Mouse (Mus musculus): Measurements from ENCODE around the gene Hist2h3c2. TPM values are rescaled to one million over a fixed set of nuclear protein-coding genes. Genes with fewer than 3 reads are reported as not detected.
"Not testable (repeated sequence)": the region's sequence is repeated elsewhere in the genome, so short reads cannot be mapped to it uniquely, and the experiment has no call there.

The Hist2h3c2 gene
- total RNA-seq, 2 experiments from 2014 or later, result 238 to 280 TPM

DNA sequence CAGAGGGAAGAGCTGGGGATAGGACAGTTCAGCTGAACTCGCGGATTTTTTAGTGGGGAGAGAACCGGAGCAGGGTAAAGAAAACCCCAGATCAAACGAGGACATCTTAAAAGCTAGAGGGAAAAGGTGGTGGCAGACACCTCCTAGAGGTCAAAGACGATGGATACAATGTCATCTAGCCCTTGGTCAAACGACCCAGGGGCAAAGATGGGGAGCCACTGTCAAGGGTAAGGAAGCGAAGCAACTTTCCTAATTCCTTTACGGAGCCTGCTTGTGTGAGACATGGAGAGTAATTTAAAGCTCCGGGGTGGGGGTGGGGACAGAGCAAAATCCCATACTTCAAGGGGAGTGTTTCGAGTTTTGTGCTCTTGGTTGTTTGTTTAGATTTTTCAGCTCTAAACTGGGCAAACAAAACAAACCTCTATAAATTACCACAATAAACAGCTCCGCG, 19.7 kb downstream of the Hist2h3c2 start:
- ATAC-seq (replicated peaks; ENCODE audit: low FRiP score, low TSS enrichment, poor library complexity, severe bottlenecking), result 0 out of 2 replicates have a peak, but pooled peaks have one; percentile 27

DNA sequence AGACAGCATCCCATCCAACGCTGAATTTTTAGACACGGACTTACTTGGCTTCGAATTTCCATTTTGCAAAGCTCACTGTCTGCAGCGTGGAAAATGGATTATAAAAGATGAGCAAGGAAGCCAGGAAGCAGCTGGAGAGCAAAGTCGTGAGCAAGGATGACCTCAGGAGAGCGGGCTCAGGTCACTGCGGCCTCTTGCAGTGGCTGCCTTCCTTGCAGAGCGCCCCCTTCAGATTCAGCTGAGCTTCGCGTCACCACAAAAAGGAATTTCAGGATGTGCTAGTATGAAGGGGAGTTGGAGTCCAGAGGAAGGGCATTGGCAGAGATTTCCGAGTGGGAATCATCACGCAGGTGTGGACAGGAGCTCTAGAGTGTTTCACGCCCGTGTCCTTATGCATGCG, 29.7 kb downstream of the Hist2h3c2 start:
- ATAC-seq (replicated peaks; ENCODE audit: low FRiP score, low TSS enrichment, poor library complexity, severe bottlenecking), result no peak

DNA sequence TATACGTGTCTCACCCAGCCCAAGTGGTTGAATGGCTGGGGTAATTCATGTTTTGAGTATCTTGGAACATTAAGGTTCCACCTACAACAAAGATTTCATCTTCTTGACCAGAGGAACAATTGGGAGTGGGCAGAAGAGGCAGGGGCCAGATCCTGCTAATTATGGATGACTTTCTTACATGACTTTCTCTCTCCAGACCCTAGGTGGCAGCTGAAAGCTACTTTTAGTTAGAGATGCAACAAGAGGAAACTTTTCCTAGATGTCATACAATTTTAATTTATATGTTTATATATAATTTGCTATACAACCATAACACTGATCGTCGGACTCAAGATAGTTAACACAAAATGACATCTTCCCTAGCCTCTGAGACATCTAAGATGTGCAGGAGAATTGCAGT, 31.1 kb downstream of the Hist2h3c2 start:
- ATAC-seq (replicated peaks; ENCODE audit: low FRiP score, low TSS enrichment, poor library complexity, severe bottlenecking), result no peak

DNA sequence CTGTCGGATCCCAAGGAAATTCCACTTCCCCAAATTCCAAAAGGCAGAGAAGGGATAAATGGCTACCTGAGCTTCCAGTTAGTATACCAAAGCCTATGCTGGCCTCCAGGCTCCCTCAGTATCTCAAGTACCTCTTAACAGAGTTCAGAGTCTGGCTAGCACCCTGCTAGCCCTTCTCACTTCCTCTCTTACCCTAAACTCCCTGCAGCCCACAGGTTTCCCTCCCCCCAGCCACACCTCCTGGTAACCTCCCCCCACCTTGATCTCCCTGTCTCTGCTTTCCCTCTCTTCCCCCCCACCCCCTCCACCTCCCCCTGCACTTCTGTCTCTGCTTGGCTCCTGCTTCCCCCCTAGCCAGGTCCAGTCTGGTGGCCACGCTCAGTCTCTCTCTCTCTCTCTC, 39.2 kb downstream of the Hist2h3c2 start:
- no peak for ATAC-seq (replicated peaks; ENCODE audit: low FRiP score, low TSS enrichment, poor library complexity, severe bottlenecking)

DNA sequence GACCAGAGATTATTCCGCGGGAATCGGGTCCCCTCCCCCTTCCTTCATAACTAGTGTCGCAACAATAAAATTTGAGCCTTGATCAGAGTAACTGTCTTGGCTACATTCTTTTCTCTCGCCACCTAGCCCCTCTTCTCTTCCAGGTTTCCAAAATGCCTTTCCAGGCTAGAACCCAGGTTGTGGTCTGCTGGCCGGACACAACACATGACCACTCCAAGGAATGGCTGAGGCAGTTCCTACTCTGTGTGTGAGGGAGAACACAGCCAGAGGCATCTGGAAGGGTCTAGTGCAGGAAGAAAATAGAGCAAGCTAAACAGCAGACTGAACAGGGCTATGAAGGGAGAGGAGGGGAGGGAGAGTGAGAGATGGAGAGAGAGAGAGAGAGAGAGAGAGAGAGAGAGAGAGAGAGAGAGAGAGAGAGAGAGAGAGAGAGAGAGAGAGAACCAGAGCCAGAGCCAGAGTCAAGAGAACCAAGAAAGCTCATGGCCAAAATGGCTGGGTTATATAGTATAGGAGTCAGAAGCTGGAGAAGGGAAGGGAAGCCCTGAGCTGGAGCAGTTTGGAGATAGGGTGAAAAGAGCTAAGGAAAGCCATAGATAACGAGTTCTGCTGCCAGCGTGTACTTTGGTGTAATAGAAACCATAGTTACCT, 40.2 kb downstream of the Hist2h3c2 start:
- not testable (repeated sequence) for ATAC-seq (replicated peaks; ENCODE audit: low FRiP score, low TSS enrichment, poor library complexity, severe bottlenecking)

DNA sequence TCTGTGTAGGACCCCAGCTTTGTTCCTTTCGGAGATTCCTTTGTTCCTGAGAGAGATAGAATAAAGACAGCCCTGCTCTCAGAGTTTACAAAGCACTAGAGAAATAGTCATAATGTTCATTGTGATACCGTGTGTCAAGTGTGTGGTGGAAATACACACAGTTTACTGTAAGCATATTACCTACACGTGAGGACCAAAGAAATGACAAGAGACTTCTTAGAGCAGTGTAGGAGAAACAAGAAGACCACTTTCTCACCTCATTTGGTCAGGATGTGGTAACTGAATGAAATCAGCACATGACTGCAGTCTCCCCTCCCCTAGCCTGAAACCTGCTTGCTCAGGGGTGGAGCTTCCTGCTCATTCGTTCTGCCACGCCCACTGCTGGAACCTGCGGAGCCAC, 40.7 kb downstream of the Hist2h3c2 start:
- ATAC-seq (replicated peaks; ENCODE audit: low FRiP score, low TSS enrichment, poor library complexity, severe bottlenecking), result peak; percentile 25; the same call in 1 of the 2 replicates

DNA sequence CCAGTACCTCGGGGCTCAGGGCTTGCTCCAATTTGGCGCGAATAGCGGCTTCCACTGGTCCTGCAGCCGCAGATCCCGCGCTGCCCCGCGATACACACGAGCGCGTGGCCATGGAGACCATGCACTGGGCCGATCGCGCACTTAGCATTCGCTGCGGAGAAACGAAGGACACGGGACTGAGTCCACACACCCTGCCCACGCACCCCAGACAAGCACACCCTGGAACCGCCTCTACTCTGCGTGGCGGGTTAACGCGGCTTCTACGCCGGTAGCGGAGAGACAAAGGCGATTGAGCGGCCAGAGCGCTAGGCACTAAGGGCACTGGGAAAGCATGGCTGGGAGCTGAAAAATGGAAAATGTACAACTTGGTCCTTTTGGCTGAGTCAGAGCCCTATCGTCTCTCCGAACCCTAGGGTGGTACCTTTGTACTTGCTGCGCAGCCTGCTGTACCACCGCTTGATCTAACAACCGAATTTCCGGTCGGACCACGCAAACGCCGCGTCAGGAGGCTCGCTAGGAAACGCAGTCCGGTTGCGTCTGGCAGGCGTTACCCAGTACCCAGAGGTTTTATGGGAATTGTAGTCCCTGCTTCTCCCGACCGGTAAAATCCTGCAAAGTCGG, 41.7 kb downstream of the Hist2h3c2 start:
- ATAC-seq (replicated peaks; ENCODE audit: low FRiP score, low TSS enrichment, poor library complexity, severe bottlenecking), result peak; percentile 86

DNA sequence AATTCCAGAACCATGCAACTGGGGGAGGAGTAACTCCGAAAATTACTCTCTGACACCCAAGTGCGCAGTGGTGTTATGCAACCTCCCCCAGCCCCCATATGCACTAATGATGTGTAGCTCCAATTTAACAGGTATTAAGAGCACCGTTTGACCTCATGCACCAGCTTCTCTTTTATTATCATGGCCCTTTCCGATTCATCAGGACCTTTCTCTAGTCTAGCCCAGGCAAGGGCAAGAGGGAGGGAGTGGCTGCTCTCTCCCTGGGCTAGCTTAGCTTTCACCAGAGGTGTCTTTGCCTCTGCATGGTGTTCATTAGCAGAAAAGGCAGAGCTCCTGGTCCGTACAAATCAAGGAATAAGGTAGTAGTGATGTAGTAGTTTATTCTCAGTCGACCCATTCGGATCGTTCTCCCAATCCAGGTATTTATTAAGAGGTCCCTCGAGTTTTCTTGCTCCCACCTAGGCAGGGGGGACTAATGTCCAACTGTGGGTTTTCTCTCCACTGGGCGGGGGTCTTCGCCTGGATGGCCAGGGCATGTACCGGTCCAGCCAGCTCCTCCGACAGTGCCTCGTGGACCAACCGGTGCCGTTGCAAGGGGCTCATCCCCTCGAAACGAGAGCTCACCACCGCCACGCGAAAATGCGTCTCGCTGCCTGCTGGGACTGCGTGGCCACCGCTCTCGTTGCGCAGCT, 42.3 kb downstream of the Hist2h3c2 start:
- no peak for ATAC-seq (replicated peaks; ENCODE audit: low FRiP score, low TSS enrichment, poor library complexity, severe bottlenecking)

DNA sequence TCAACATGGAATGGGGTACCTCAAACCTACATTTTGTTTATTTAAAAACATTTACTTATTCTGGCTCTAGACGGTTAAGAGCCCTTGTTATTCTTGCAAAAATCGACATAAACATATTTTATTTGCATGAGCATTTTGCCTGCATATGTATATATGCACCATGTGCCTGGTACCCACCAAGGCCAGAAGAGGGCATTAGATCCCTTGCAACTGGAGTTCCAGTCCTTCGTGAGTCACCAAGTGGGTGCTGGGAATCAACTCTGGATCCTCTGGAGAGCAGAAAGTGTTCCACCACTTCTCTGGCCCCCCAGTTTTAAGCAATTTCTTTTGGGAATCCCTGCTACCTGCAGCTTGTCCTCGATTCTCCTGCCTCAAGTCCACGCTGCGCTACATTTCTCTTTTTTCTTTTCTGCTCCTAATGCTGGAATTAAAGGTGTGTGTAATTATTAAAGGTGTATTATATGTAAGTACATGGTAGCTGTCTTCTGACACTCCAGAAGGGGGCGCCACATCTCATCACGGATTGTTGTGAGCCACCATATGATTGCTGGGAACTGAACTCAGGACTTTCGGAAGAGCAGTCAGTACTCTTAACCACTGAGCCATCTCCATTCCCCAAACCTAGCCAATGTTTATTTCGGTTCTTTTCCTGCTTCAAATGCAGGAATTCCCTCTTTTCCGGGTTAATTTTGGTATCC, 43.2 kb downstream of the Hist2h3c2 start:
- ATAC-seq (replicated peaks; ENCODE audit: low FRiP score, low TSS enrichment, poor library complexity, severe bottlenecking), result no peak

DNA sequence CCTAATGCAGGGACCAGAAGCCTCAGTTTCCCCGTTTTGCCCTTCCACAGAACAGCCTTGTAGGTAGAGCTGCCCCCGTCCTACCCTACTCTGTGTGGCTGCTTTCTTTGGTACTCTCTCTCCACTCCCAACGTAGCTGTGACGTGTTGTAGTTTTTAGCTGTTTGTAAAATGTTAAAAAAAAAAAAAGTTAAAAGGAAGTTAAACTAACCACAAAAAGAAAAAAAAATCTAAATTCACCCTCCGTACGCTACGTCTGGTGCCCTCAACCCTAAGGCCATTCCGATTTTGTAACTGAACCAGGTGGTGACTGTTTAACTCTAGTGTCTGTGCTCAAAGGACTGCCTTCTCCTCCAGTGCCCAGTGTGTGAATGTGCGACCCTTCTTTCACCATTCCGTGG, 44.0 kb downstream of the Hist2h3c2 start:
- ATAC-seq (replicated peaks; ENCODE audit: low FRiP score, low TSS enrichment, poor library complexity, severe bottlenecking), result no peak

DNA sequence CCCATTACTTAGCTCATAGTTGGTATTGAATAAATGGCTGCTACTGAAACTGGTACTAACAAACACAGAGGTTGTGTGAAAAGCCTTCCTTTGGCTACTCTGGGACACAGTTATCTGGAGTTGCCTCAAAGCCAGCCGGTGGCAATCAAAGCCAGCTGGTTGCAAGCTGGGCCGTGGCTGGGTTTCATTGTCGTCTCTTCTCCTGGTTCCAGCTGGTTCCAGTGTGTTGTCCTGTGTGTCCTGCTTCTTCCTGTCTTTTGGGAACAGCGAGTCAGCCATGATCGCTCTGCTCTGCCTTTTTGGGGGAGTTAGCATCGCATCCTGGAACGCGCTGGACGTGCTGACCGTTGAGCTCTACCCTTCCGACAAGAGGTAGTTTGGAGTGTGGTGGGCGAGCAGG, 46.0 kb downstream of the Hist2h3c2 start:
- ATAC-seq (replicated peaks; ENCODE audit: low FRiP score, low TSS enrichment, poor library complexity, severe bottlenecking), result no peak

Other genes with a start within 250 kb of the Hist2h3c2 start
- 0.61 and 5.4 TPM in 2 replicates for gene Plekho1, start 243.1 kb downstream of the Hist2h3c2 start, total RNA-seq (2014; fragmentation: Nextera tagmentation)
- gene Plekho1, start 243.1 kb downstream of the Hist2h3c2 start, total RNA-seq (2017), result 5.9 and 10.5 TPM in 2 replicates
- gene Vps45, start 180.7 kb downstream of the Hist2h3c2 start, total RNA-seq (2014; fragmentation: Nextera tagmentation), result 29.7 and 38.8 TPM in 2 replicates
- 13.4 and 16.6 TPM in 2 replicates for gene Vps45, start 180.7 kb downstream of the Hist2h3c2 start, total RNA-seq (2017)
- gene Otud7b, start 134.6 kb downstream of the Hist2h3c2 start, total RNA-seq (2014; fragmentation: Nextera tagmentation), result 9.7 and 12.3 TPM in 2 replicates
- 11.7 and 15.5 TPM in 2 replicates for gene Otud7b, start 134.6 kb downstream of the Hist2h3c2 start, total RNA-seq (2017)
- not detected in 2 replicates for gene Mtmr11, start 77.1 kb downstream of the Hist2h3c2 start, total RNA-seq (2014; fragmentation: Nextera tagmentation)
- not detected in 2 replicates for gene Mtmr11, start 77.1 kb downstream of the Hist2h3c2 start, total RNA-seq (2017)
- gene Sf3b4, start 66.8 kb downstream of the Hist2h3c2 start, total RNA-seq (2014; fragmentation: Nextera tagmentation), result 139 and 173 TPM in 2 replicates
- gene Sf3b4, start 66.8 kb downstream of the Hist2h3c2 start, total RNA-seq (2017), result 24.7 and 36.9 TPM in 2 replicates
- 1.0 TPM in 1 of 2 replicates, not detected in the other for gene Sv2a, start 58.0 kb downstream of the Hist2h3c2 start, total RNA-seq (2014; fragmentation: Nextera tagmentation)
- gene Sv2a, start 58.0 kb downstream of the Hist2h3c2 start, total RNA-seq (2017), result 0.30 TPM in 1 of 2 replicates, not detected in the other
- 35.9 and 55.4 TPM in 2 replicates for gene Bola1, start 19.4 kb downstream of the Hist2h3c2 start, total RNA-seq (2014; fragmentation: Nextera tagmentation)
- gene Bola1, start 19.4 kb downstream of the Hist2h3c2 start, total RNA-seq (2017), result 39.3 and 44.8 TPM in 2 replicates
- 13.4 and 16.5 TPM in 2 replicates for gene Hist2h2ab, start 19.3 kb downstream of the Hist2h3c2 start, total RNA-seq (2014; fragmentation: Nextera tagmentation)
- 180 and 196 TPM in 2 replicates for gene Hist2h2ab, start 19.3 kb downstream of the Hist2h3c2 start, total RNA-seq (2017)
- gene Hist2h2ac, start 18.2 kb downstream of the Hist2h3c2 start, total RNA-seq (2014; fragmentation: Nextera tagmentation), result 68.5 and 103 TPM in 2 replicates
- gene Hist2h2ac, start 18.2 kb downstream of the Hist2h3c2 start, total RNA-seq (2017), result 2,466 and 2,516 TPM in 2 replicates
- gene Hist2h2be, start 18.0 kb downstream of the Hist2h3c2 start, total RNA-seq (2014; fragmentation: Nextera tagmentation), result 10.8 and 11.4 TPM in 2 replicates
- gene Hist2h2be, start 18.0 kb downstream of the Hist2h3c2 start, total RNA-seq (2017), result 7.4 and 10.0 TPM in 2 replicates
- gene Hist2h2aa2, start 1.1 kb upstream of the Hist2h3c2 start, total RNA-seq (2014; fragmentation: Nextera tagmentation), result 61.3 and 86.2 TPM in 2 replicates
- not detected in 2 replicates for gene Hist2h2aa2, start 1.1 kb upstream of the Hist2h3c2 start, total RNA-seq (2017)
- 17.9 and 44.2 TPM in 2 replicates for gene Hist2h2aa1, start 6.4 kb upstream of the Hist2h3c2 start, total RNA-seq (2014; fragmentation: Nextera tagmentation)
- 5,412 and 6,422 TPM in 2 replicates for gene Hist2h2aa1, start 6.4 kb upstream of the Hist2h3c2 start, total RNA-seq (2017)
- 2.9 and 4.4 TPM in 2 replicates for gene Hist2h3c1, start 7.6 kb upstream of the Hist2h3c2 start, total RNA-seq (2014; fragmentation: Nextera tagmentation)
- gene Hist2h3c1, start 7.6 kb upstream of the Hist2h3c2 start, total RNA-seq (2017), result not detected in 2 replicates
- gene Hist2h4, start 24.2 kb upstream of the Hist2h3c2 start, total RNA-seq (2014; fragmentation: Nextera tagmentation), result 76.1 and 135 TPM in 2 replicates
- gene Hist2h4, start 24.2 kb upstream of the Hist2h3c2 start, total RNA-seq (2017), result 49.9 and 105 TPM in 2 replicates
- 432 and 521 TPM in 2 replicates for gene Hist2h3b, start 29.5 kb upstream of the Hist2h3c2 start, total RNA-seq (2014; fragmentation: Nextera tagmentation)
- 172 and 646 TPM in 2 replicates for gene Hist2h3b, start 29.5 kb upstream of the Hist2h3c2 start, total RNA-seq (2017)
- 1,021 and 1,485 TPM in 2 replicates for gene Hist2h2bb, start 30.6 kb upstream of the Hist2h3c2 start, total RNA-seq (2014; fragmentation: Nextera tagmentation)
- 6,042 and 11,084 TPM in 2 replicates for gene Hist2h2bb, start 30.6 kb upstream of the Hist2h3c2 start, total RNA-seq (2017)
- not detected in 2 replicates for gene Fcgr1, start 54.8 kb upstream of the Hist2h3c2 start, total RNA-seq (2014; fragmentation: Nextera tagmentation)
- 0.11 TPM in 1 of 2 replicates, not detected in the other for gene Fcgr1, start 54.8 kb upstream of the Hist2h3c2 start, total RNA-seq (2017)
- gene BC107364, start 213.2 kb upstream of the Hist2h3c2 start, total RNA-seq (2014; fragmentation: Nextera tagmentation), result not detected in 2 replicates
- gene BC107364, start 213.2 kb upstream of the Hist2h3c2 start, total RNA-seq (2017), result not detected in 2 replicates